Mouse (Mus musculus) macrophage (primary cell): ENCODE measurements around the gene Abcb11. TPM values are rescaled to one million over a fixed set of nuclear protein-coding genes. Genes with fewer than 3 reads are reported as not detected.
"Not testable (repeated sequence)": the region's sequence is repeated elsewhere in the genome, so short reads cannot be mapped to it uniquely, and the experiment has no call there.

Experiments
- H3K27ac ChIP-seq: fragments of 350-480 bp; formaldehyde crosslinking; 2 replicates; pipeline ENCODE4 v1.9.0; 2021
- H3K36me3 ChIP-seq: fragments of 350-480 bp; formaldehyde crosslinking; 2 replicates; pipeline ENCODE4 v1.9.0; 2021; ENCODE audit errors: inconsistent target
- H3K4me3 ChIP-seq: fragments of 350-480 bp; formaldehyde crosslinking; 2 replicates; pipeline ENCODE4 v1.9.0; 2021; ENCODE audit errors: inconsistent target
- H3K79me2 ChIP-seq: fragments of 350-480 bp; formaldehyde crosslinking; 2 replicates; pipeline ENCODE4 v1.9.0; 2021; ENCODE audit errors: inconsistent target
- WGBS: methylation state at CpG from one replicate; pipeline ENCODE4 v1.1.7; 2026; ENCODE audit warnings: inconsistent platforms; ENCODE audit not compliant: missing documents; 5-methylcytosine and 5-hydroxymethylcytosine counted together
- polyA plus RNA-seq: library from polyadenylated mRNA; stranded (reverse); fragments of 250-400 nt; gene quantifications from 3 replicates; pipeline ENCODE4 v1.2.4, GENCODE M21; 2018; ENCODE audit warnings: inconsistent platforms
- total RNA-seq, 78 experiments: library from RNA; depleted of rRNA; stranded (reverse); fragments of 250-400 nt; gene quantifications; 1 replicate in 9 of 78; 2 replicates in 24 of 78; 3 replicates in 43 of 78; 4 replicates in 2 of 78; pipeline ENCODE4 v1.2.4; 2018; ENCODE audit warnings: inconsistent platforms in 56 of 78

The Abcb11 gene
- under 1 TPM in 1 of 26 experiments, not detected in 25; 0.16 TPM for total RNA-seq (2018; cell fraction: chromatin; rRNA removed)
- not detected for total RNA-seq (2018; cell fraction: cytosol; rRNA removed)
- total RNA-seq (2018; cell fraction: nucleus; rRNA removed) = under 1 TPM in 1 of 26 experiments, not detected in 25; 0.46 TPM
- polyA plus RNA-seq = not detected in 3 replicates

GRCm38 (mm10) chr2:69342496-69343221 lies at the start of gene Abcb11:
Abcb11 (minus strand) TSS chr2:69342616.
- Histone ChIP-seq H3K27ac (no peak within 1 kb of the TSS), H3K36me3 (no peaks in the 10 kb centered on the region), H3K79me2 (no peaks in the 10 kb centered on the region), H3K4me3 (no peak within 1 kb of the TSS)
- 96% methylated on average over 9 of the region's 9 CpGs for WGBS

DNA sequence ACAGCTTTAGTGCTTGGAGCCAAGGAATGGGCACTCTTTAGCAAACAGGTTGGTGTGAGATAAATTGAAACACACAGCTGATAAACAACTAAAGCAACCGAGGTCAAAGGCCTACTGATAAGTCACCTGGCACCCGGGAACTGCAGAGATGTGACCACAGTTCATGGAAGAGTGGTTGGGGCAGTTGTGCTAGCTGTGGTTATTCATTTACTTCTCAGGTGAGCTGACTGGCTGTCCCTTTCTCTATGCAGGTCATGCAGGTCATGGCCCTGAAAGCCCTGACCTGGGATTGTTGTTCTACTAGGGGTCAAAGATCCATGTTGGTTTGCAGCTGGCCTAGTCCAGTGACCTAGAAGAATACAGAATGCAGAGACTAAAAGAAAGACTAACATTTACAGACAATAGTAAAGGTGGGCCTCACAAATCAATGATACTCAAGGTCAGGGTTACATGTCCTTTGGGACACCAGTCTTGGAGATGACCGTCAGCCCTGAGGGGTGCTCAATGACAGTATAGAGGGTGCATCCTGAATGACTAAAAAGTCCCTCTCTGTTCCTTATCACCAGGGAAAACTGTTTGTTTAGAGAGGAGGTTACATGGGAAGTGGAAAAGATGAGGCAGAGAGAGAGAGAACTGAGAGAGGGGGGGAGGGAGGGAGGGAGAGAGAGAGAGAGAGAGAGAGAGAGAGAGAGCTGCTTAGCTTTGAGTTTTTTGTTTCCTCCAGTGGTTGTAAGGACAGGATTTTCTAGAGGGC lies 43.9 kb upstream of the Abcb11 start:
- 87% methylated on average over 3 of the region's 3 CpGs for WGBS
- Histone ChIP-seq H3K4me3 (no peak overlapping the region), H3K36me3 (no peaks in the 10 kb centered on the region), H3K79me2 (no peaks in the 10 kb centered on the region), H3K27ac (no peak overlapping the region)

GRCm38 (mm10) chr2:69382838-69383237 lies 40.4 kb upstream of the Abcb11 start:
- Histone ChIP-seq H3K36me3 (no peaks in the 10 kb centered on the region), H3K27ac (0 out of 2 replicates have a peak overlapping the region, but pooled peaks have one; percentile 38), H3K4me3 (no peak overlapping the region), H3K79me2 (no peaks in the 10 kb centered on the region)
- WGBS = 14% methylated on average over 5 of the region's 5 CpGs

DNA sequence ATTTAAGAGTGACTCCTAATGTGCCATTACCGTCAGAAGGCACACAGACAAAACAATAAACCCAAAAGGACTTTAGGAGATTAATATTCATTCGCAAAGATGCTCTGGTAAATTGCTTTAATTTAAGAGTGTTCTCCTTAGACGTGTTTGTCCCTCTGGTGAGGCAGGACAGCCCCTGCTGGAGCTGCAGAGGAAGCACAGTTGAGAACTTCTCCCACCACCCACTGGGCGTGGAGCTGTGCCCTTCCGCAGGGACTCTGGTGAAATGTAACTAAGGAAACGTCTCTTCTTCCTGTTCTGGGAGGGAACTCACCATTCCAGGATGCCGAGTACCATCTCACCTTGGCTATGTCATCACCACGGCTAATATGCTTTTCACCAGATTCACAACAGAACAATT lies 39.3 kb upstream of the Abcb11 start:
- WGBS = 33% methylated on average over 8 of the region's 8 CpGs
- Histone ChIP-seq H3K27ac (peak overlapping the region; percentile 38; the same call in 1 of the 2 replicates), H3K4me3 (no peak overlapping the region), H3K36me3 (no peaks in the 10 kb centered on the region), H3K79me2 (no peaks in the 10 kb centered on the region)

GRCm38 (mm10) chr2:69380281-69380680 lies 37.9 kb upstream of the Abcb11 start, which contains the start of gene Dhrs9:
Dhrs9 (plus strand) TSS chr2:69380445.
- Histone ChIP-seq H3K79me2 (no peaks in the 10 kb centered on the region), H3K36me3 (no peaks in the 10 kb centered on the region), H3K27ac (peak within 1 kb of the TSS; percentile 38), H3K4me3 (peak within 1 kb of the TSS; percentile 4; the same call in 1 of the 2 replicates)
- 2% methylated on average over 13 of the region's 13 CpGs for WGBS

DNA sequence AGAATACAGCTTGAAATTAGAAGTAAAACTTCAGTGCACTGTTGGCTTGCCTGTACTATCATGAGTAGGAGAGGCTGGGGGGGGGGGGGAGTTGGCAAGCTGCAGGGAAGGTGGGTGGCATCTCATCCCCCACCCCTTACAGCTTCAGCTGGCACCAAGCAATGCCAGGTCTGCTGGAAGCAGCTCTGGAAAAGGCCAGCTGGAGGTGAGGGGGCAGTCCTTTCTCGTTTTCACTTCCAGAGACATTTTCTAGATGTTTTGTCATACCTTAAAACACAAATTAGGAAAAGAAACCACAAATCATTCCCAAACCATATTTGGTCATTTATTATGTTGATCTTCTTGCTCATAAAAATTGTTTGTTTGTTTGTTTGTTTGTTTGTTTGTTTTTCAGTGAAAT lies 37.4 kb upstream of the Abcb11 start:
- whole genome bisulfite sequencing = 0% methylated on average over 1 of the region's 1 CpGs
- Histone ChIP-seq H3K36me3 (no peaks in the 10 kb centered on the region), H3K27ac (peak overlapping the region; percentile 38), H3K4me3 (no peak overlapping the region), H3K79me2 (no peaks in the 10 kb centered on the region)

DNA sequence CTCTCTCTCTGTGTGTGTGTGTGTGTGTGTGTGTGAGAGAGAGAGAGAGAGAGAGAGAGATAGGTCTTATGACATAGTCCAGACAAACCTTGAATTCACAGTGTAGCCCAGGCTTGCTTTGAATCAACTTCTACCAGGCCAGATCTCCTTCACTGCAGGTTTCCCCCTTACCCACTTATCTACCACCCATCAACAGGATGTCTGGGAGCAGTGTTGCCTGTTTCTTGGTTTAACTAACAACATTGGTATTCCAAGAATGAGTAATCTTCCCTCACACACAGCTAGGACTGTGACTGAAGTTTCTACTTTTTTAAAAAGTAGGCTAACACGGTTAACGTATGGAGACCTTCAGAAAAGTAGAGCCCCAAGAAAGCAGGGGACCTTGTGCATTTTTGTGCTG lies 34.4 kb upstream of the Abcb11 start:
- Histone ChIP-seq H3K79me2 (no peaks in the 10 kb centered on the region), H3K4me3 (no peak overlapping the region), H3K36me3 (no peaks in the 10 kb centered on the region), H3K27ac (no peak overlapping the region)
- 91% methylated on average over 2 of the region's 2 CpGs for WGBS

DNA sequence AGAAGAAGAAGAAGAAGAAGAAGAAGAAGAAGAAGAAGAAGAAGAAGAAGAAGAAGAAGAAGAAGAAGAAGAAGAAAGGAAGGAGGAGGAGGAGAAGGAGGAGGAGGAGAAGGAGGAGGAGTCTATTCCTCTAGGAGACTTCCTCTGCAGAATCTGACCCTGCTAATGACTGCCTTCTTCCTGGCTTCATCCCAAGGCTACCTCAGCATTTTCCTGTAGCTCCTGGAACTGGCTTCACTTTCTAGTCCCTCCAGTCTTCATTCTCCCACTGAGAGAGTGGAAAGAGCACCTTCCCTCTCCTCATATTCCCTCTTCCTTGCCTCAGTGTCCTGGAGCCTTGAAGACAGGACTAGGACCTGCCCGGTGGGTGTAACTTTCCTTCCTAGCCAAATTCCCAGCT lies 22.9 kb upstream of the Abcb11 start:
- H3K36me3 ChIP-seq = no peaks in the 10 kb centered on the region

GRCm38 (mm10) chr2:69364831-69365230 lies 22.4 kb upstream of the Abcb11 start:
- Histone ChIP-seq H3K4me3 (no peak overlapping the region), H3K27ac (no peak overlapping the region), H3K79me2 (no peaks in the 10 kb centered on the region), H3K36me3 (no peaks in the 10 kb centered on the region)
- WGBS = 57% methylated on average over 2 of the region's 2 CpGs

More for the DNA sequence above, 22.9 kb upstream of the Abcb11 start:
- H3K4me3 ChIP-seq = no peak overlapping the region
- no peak overlapping the region for H3K27ac ChIP-seq
- 100% methylated on average over 1 of the region's 1 CpGs for WGBS
- no peaks in the 10 kb centered on the region for H3K79me2 ChIP-seq

DNA sequence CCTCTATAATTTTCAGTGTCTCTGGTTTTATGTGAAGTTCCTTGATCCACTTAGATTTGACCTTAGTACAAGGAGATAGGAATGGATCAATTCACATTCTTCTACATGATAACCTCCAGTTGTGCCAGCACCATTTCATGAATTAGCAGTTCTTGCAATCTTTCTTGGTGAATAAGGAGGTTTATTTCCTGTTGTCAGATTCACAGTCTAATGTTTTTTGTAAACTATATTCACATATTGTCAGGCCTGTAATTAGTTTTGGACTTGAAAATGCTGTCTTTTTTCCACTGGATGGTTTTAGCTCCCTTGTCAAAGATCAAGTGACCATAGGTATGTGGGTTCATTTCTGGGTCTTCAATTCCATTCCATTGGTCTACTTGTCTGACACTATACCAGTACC lies 13.0 kb upstream of the Abcb11 start:
- not testable (repeated sequence) for H3K27ac ChIP-seq, H3K79me2 ChIP-seq, H3K4me3 ChIP-seq, H3K36me3 ChIP-seq

DNA sequence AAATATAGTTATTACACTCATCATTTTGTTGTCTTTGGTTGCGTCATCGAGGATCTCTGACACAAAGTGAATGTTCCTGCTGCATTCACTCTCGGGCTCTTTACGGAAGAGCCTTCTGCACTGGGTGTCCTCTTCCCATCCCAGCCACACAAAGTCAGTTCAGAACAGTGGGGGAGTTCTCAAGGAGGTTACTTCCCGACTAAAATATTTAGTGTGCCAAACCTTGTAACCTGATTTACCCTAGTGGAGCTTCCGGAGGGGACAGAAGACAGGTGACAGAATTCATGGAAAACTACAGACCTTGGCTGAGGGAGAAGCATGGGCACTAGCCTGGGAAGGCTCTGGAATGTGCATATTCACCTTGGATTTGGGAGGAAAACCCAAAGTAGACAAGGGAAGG lies 910 bp downstream of the Abcb11 start:
- no peak overlapping the region for H3K4me3 ChIP-seq
- H3K79me2 ChIP-seq = no peaks in the 10 kb centered on the region
- WGBS = 96% methylated on average over 6 of the region's 6 CpGs
- H3K36me3 ChIP-seq = no peaks in the 10 kb centered on the region
- no peak overlapping the region for H3K27ac ChIP-seq

DNA sequence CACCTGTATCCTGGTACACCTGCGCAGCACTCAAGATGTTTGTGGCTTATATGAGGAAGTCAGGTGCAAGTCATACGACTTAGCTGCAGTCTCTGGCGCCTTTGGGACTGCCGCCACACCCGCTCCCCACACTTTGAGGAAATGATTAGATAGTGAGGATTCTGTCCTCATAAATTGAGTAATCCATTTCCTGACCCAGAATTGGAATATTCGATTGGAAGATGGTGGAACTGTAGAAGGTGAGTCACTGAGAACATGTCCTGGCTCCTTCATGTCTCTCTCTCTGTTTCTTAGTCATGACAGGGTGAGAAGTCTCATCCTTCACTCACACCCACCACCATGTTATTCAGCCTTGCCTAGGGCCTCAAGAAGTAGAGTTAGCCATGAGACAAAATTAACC lies 10.9 kb downstream of the Abcb11 start:
- H3K4me3 ChIP-seq, H3K36me3 ChIP-seq, H3K79me2 ChIP-seq, H3K27ac ChIP-seq: not testable (repeated sequence)
- WGBS = 95% methylated on average over 2 of the region's 6 CpGs

GRCm38 (mm10) chr2:69328509-69329163 lies 13.8 kb downstream of the Abcb11 start:
- WGBS = 90% methylated on average over 5 of the region's 5 CpGs
- Histone ChIP-seq H3K36me3 (no peaks in the 10 kb centered on the region), H3K4me3 (no peak overlapping the region), H3K79me2 (no peaks in the 10 kb centered on the region), H3K27ac (no peak overlapping the region)

- no peak overlapping the region for H3K27ac ChIP-seq
These were observed 17.3 kb downstream of the Abcb11 start for GRCm38 (mm10) chr2:69324881-69325660.

More at GRCm38 (mm10) chr2:69324881-69325660, 17.3 kb downstream of the Abcb11 start:
- no peaks in the 10 kb centered on the region for H3K79me2 ChIP-seq
- no peak overlapping the region for H3K4me3 ChIP-seq
- WGBS = 89% methylated on average over 5 of the region's 5 CpGs
- no peaks in the 10 kb centered on the region for H3K36me3 ChIP-seq
